Mouse (Mus musculus): Measurements from ENCODE around the gene Hps6. TPM values are rescaled to one million over a fixed set of nuclear protein-coding genes. Genes with fewer than 3 reads are reported as not detected.

Gene Hps6
- polyA plus RNA-seq, 1 experiment from 2014 or later = 15.6 TPM

- CTCF ChIA-PET = interaction anchor here (0.8 to 2.6 kb wide), 3 partner anchors 10 to 12 kb away, joined by 3 to 8 read pairs (median 5); no protein-coding TSS in a partner anchor
- peaks cover 2% of the 10 kb centered on the region for H3K27me3 ChIP-seq
- in situ Hi-C loops (cut with MboI; ENCODE audit: low pct_unique_long_range_greater_than_20kb) = no loop called here
- ATAC-seq (no peak), DNase-seq (ENCODE audit: low read depth, low spot score) (no peak)
- TF ChIP-seq CTCF (IDR thresholded peaks at IDR 0.05) = no peak
- POLR2A ChIA-PET = interaction anchor here (0.8 to 1.4 kb wide), 2 partner anchors 12 to 21 kb away, joined by 3 to 4 read pairs; no protein-coding TSS in a partner anchor
Measured at GRCm38 (mm10) chr19:46026567-46026966, 23.3 kb downstream of the Hps6 start.

GRCm38 (mm10) chr19:46028747-46029320 lies 25.5 kb downstream of the Hps6 start:
- no peak for ATAC-seq
- ChIA-PET CTCF (interaction anchor here (0.8 to 2.6 kb wide), 3 partner anchors 8 to 14 kb away, joined by 4 to 8 read pairs (median 4); no protein-coding TSS in a partner anchor), POLR2A (interaction anchor here (0.5 kb wide), 1 partner anchor 8 kb away, joined by 7 read pairs; no protein-coding TSS in a partner anchor)
- no peak for TF ChIP-seq CTCF (IDR thresholded peaks at IDR 0.05)
- DNase-seq (ENCODE audit: low read depth, low spot score) = no peak
- H3K27me3 ChIP-seq = no peaks in the 10 kb centered on the region
- in situ Hi-C loops (cut with MboI; ENCODE audit: low pct_unique_long_range_greater_than_20kb) = no loop called here

DNA sequence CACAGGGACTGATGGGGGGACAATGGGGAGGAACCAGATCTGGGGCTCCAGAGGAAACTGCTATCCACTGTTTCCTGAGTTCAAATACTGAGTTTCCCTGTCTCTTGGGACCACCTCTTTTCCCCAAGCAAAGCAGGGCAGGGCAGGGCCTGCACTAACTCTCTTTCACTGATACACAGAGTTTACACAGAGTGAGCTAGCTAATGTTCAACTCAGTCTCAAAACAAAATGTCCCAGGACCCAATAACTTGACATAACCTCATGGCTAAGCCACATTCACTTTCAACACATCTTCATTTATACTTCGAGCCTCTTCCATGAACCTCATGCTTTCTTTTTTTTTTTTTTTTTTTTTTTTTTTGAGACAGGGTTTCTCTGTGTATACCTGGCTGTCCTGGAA lies 26.3 kb downstream of the Hps6 start:
- no peak for TF ChIP-seq CTCF (IDR thresholded peaks at IDR 0.05)
- ChIA-PET POLR2A (interaction anchor here (0.5 to 0.7 kb wide), 2 partner anchors 9 to 285 kb away, joined by 7 to 8 read pairs; no protein-coding TSS in a partner anchor), CTCF (interaction anchor here (1.5 kb wide), 1 partner anchor 10 kb away, joined by 4 read pairs; no protein-coding TSS in a partner anchor)
- H3K27me3 ChIP-seq = no peaks in the 10 kb centered on the region
- no peak for ATAC-seq
- DNase-seq (ENCODE audit: low read depth, low spot score) = no peak
- in situ Hi-C loops (cut with MboI; ENCODE audit: low pct_unique_long_range_greater_than_20kb) = no loop called here

DNA sequence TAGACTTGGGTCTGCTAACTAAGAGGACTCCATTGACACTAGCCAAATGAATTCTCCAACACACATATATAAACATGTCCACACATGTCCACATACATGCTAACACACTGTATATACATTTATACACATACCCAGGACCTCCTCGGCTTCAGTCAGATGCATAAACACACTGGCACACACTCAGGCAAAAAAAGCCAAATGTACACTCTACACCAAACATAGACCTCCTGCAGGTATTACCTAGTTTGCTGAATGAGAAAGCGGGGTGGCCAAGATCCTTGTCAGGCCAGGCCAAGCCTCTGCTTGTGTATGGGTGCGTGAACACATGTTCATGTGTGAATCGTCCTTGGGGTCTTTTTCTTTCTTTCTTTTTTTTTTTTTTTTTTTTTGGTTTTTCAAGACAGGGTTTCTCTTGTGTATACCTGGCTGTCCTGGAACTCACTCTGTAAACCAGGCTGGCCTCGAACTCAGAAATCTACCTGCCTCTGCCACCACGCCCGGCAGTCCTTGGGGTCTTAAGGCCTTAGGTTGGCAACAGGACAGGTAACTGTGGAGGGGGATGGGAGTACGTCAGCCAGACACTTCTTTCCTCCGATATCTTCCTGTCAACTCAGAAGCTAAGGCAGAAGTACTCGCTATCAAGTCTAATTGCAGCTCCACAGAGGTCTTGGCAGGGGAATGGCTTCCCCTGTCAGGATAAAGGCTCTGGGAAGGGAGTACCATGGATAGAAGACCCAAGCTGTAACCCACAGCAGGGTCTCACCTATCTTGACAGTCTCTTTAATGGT lies 27.1 kb downstream of the Hps6 start:
- no peaks in the 10 kb centered on the region for H3K27me3 ChIP-seq
- ChIA-PET CTCF (interaction anchor here (1.5 kb wide), 1 partner anchor 9 kb away, joined by 4 read pairs; no protein-coding TSS in a partner anchor), POLR2A (no interaction called here)
- in situ Hi-C loops (cut with MboI; ENCODE audit: low pct_unique_long_range_greater_than_20kb) = no loop called here
- DNase-seq (ENCODE audit: low read depth, low spot score) = no peak
- no peak for ATAC-seq
- no peak for TF ChIP-seq CTCF (IDR thresholded peaks at IDR 0.05)

DNA sequence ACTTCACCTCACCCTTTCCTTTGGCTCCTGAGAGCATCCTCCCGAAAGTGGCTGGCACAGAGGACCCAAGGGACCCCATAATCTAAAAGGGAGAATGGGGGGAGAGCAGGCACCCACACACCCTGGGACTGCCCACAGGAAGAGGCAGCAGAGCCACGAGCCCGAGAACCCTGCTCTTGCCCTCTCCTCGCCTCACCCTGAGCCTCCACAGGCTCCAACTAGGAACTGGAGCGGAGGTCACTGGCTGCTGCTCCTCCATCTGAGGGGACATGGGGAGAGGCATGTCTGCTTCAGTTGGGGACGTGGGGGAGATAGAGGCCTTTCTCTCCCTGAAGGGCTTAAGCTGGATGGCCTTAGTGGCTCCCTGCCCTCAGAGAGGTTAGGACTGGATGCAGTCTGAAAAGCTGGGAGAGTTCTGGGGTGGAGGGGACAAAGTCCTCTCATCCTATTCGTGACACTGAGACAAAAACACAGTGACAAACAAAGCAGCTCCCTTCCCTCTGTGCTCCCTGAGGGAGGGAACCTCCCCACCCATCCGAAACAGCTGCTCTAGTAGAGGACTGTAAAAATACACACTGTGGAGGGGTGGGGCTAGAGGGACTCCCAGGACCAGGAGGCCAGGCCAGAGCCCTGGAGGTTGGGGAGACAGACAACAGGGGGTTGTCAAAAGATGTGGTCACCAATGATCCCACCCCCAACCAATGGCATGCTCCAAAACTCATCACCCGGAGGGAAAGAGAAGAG lies 28.6 kb downstream of the Hps6 start:
- in situ Hi-C loops (cut with MboI; ENCODE audit: low pct_unique_long_range_greater_than_20kb) = no loop called here
- DNase-seq (ENCODE audit: low read depth, low spot score) (no peak), ATAC-seq (no peak)
- H3K27me3 ChIP-seq = no peaks in the 10 kb centered on the region
- CTCF ChIA-PET = no interaction called here
- TF ChIP-seq CTCF (IDR thresholded peaks at IDR 0.05) = no peak
- POLR2A ChIA-PET = no interaction called here

GRCm38 (mm10) chr19:46032731-46033510 lies 29.6 kb downstream of the Hps6 start:
- ATAC-seq = no peak
- H3K27me3 ChIP-seq = no peaks in the 10 kb centered on the region
- no peak for TF ChIP-seq CTCF (IDR thresholded peaks at IDR 0.05)
- CTCF ChIA-PET = interaction anchor here (0.7 kb wide), 1 partner anchor 28 kb away, joined by 3 read pairs; no protein-coding TSS in a partner anchor
- no peak for DNase-seq (ENCODE audit: low read depth, low spot score)
- POLR2A ChIA-PET = no interaction called here
- in situ Hi-C loops (cut with MboI; ENCODE audit: low pct_unique_long_range_greater_than_20kb) = no loop called here

- in situ Hi-C loops (cut with MboI; ENCODE audit: low pct_unique_long_range_greater_than_20kb) = no loop called here
- no peaks in the 10 kb centered on the region for H3K27me3 ChIP-seq
- ATAC-seq = no peak
- ChIA-PET POLR2A (no interaction called here), CTCF (interaction anchor here (1.4 kb wide), 1 partner anchor 20 kb away, joined by 4 read pairs; no protein-coding TSS in a partner anchor)
- no peak for DNase-seq (ENCODE audit: low read depth, low spot score)
- TF ChIP-seq CTCF (IDR thresholded peaks at IDR 0.05) = no peak
Measured at GRCm38 (mm10) chr19:46033911-46034310, 30.6 kb downstream of the Hps6 start.

DNA sequence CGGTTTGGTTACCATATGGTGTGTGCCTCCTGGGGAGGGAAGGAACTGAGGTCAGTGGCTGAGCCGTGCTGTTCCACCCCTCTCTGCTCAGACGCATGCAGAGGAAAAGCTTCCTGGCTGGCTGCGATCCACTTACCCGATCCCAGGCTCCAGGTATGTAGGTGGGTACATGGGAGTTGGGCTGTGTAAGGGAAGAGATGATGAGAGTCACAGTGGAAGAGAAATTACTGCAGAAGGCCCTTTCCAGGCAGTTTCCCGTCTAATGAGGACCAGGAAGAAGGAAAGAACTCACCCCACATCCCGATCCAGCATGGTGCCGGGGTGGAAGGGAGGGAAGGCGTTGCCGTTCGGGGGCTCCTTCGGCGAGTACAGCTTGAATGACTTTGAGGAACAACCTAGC lies 32.7 kb downstream of the Hps6 start:
- ATAC-seq = no peak
- in situ Hi-C loops (cut with MboI; ENCODE audit: low pct_unique_long_range_greater_than_20kb) = no loop called here
- H3K27me3 ChIP-seq = no peaks in the 10 kb centered on the region
- ChIA-PET POLR2A (no interaction called here), CTCF (interaction anchor here (1.2 to 2.0 kb wide), 3 partner anchors 8 to 156 kb away, joined by 3 to 8 read pairs (median 3); no protein-coding TSS in a partner anchor)
- TF ChIP-seq CTCF (IDR thresholded peaks at IDR 0.05) = no peak
- DNase-seq (ENCODE audit: low read depth, low spot score) = no peak

DNA sequence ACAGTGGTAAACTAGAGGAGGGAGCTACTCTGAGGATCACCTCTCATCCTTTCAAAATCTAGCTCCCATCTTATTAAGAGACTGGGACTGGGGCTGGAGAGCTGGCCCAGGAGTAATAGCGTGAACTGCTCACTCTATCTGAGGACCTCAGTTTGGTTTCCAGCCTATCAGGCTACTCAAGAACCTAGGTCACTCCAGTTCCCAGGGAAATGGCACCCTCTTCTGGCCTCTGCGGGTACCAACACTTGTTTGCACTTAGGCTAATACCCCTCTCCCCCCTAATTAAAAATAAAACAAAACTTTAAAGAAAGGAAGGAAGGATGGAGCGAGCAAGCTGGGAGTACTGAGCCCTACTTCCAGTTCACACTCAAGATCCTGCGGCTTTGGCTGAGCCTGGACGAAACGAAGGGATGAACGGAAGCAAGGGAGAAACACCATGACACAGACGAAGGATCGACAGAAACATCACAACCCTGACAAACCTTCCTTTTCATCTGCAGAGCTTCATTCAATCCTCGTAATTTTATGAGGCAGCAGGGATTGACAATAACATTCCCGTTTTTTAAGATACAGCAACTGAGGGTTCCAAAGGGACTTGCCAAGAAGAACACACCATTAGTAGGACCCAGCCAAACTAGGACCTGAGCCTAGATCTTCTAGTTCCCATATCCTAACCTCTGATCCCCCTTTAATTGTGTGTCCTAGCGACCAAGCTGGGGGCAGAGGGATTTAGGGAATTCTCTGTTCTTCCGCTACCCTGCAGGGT lies 33.4 kb downstream of the Hps6 start:
- ChIA-PET CTCF (interaction anchor here (1.2 to 2.0 kb wide), 3 partner anchors 9 to 157 kb away, joined by 3 to 8 read pairs (median 3); no protein-coding TSS in a partner anchor), POLR2A (interaction anchor here (1.4 kb wide), 1 partner anchor 9 kb away, joined by 5 read pairs; the partner anchor contains the start of gene Ldb1)
- DNase-seq (ENCODE audit: low read depth, low spot score) = no peak
- H3K27me3 ChIP-seq = no peaks in the 10 kb centered on the region
- TF ChIP-seq CTCF (IDR thresholded peaks at IDR 0.05) = no peak
- no peak for ATAC-seq
- in situ Hi-C loops (cut with MboI; ENCODE audit: low pct_unique_long_range_greater_than_20kb) = no loop called here

Measured in Patski (cell line).